Mouse (Mus musculus): ENCODE measurements around the gene Mbd4.
"Not testable (repeated sequence)": the region's sequence is repeated elsewhere in the genome, so short reads cannot be mapped to it uniquely, and the experiment has no call there.

Gene Mbd4

GRCm38 (mm10) chr6:115860027-115860556 is 6.9 kb upstream of the Mbd4 start:
- no peak for DNase-seq (ENCODE audit: low spot score in 2 of 2)

DNA sequence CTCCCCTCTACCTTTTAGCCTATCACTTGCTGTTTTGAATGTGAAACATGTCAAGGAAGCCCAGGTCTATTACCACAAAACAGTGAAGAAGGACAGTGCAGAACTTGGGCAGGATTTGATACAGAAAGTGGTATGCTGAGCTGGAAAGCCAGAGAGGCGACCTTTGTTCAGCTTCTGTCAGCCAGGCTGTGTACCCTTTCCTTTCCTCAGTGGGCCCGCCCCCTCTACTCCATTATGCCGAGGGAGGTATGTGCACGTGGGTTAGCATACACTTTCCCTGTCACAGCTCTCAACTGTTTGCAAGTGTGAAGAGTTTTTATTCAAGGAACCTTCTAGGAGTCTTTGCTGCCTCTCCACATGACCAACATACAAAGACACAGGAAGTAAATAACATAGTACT is 6.1 kb upstream of the Mbd4 start:
- DNase-seq (ENCODE audit: low spot score in 2 of 2): no peak

GRCm38 (mm10) chr6:115856361-115856745 is 3.2 kb upstream of the Mbd4 start:
- no peak for DNase-seq (ENCODE audit: low spot score in 2 of 2)

GRCm38 (mm10) chr6:115855733-115856360 is 2.7 kb upstream of the Mbd4 start:
- DNase-seq (ENCODE audit: low spot score in 2 of 2): no peak

GRCm38 (mm10) chr6:115854432-115854831 is 1.3 kb upstream of the Mbd4 start:
- DNase-seq (ENCODE audit: low spot score in 2 of 2): no peak

DNA sequence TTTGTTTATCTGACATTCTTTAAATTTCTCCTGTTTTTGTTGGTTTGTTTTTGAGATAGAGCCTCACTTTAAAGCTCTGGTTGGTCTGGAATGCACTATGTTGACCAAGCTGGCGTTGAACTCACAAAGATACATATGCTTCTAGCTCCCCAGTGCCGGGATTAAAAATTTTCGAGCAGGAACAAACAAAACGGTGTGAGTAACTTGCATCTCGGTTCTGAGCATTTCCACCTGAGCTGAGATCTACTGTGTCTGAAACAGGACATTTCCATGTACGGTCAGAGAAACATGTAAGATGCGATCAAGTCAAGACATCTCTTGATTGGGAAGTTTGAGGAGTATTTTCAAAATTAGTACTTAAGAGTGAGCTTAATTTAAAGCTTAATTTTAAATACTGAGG is 814 bp upstream of the Mbd4 start:
- DNase-seq (ENCODE audit: low spot score in 2 of 2): no peak

- no peak for DNase-seq (ENCODE audit: low spot score in 2 of 2)
Observed at GRCm38 (mm10) chr6:115852446-115853090, 603 bp downstream of the Mbd4 start.

DNA sequence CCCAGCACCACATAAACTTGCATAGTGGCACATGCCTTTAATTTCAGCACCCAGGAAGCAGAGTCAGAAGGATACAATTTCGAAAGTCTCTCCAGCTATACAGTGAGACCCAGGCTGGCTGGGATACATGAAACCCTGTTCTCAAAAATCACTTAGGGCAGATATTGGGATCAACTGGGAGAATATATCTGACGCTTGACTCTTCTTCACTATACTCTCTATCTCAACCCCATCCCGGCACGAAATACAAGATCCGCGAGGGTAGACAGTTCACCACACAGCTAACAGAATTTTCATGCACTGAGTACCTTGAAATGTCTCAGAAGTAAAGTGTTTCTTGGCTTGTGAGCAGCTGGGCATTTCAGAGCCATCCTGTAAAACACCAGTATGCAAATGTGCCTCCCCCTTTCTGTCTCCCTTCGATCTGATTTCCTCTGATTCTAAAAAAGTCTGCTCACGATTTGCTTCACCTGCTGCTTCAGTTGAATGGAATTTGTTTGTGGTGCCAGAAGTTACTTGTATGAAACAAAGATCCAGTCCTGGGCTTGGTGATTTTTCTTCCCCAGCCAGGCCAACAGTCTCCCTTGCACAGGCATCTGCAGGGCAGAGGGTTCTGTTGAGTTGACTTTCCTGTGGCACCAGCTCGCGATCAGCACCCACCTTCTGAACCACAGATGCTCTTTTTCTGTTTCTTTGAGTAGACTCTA is 4.4 kb downstream of the Mbd4 start:
- DNase-seq (ENCODE audit: low spot score in 2 of 2): no peak

DNA sequence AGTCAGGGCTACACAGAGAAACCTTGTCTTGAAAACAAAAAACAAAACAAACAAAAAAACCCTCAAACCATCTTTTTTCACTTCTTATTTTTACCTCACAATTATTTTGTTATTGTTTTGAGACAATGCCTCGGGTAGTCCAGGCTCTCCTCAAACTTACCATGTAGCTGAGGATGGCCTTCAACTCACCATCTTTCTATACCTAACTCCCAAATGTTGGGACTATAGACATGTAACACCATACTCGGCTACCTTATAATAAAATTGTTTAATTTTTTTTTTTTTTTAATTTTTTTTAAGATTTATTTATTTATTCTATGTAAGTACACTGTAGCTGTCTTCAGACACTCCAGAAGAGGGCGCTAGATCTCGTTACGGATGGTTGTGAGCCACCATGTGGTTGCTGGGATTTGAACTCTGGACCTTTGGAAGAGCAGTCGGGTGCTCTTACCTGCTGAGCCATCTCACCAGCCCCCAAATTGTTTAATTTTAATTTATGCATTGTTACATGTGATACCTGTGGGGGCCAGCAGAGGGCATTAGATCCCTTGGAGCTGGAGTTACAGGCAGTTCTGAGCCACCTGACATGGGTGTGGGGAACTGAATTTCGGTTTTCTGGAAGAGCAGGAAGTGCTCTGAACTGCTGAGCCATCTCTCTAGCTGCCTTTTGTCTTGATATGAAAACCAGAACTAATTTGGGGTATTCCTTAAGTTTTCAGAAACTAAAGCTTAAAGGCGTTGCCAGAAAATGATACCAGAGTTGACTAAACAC is 6.3 kb downstream of the Mbd4 start:
- peak; percentile 51 to 67 for DNase-seq (ENCODE audit: low spot score in 2 of 2)

DNA sequence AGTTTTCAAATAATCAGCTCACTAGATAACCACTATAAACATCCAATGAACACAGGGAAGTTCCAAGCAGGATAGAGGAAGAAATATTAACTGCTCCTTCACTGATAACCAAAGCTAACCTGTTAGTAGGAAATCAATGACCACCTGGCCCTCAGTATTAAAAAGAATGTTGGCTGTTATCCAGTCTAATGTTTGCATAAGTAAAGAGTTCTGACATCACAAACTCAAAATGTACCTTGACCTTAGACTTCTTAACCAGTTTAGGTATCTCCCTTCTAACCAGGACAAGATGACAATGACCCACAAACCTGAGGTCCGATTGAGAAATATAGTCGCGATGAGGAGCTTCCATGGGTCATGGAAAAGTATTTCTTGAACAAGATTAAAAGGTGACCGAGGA is 8.2 kb downstream of the Mbd4 start:
- no peak for DNase-seq (ENCODE audit: low spot score in 2 of 2)

DNA sequence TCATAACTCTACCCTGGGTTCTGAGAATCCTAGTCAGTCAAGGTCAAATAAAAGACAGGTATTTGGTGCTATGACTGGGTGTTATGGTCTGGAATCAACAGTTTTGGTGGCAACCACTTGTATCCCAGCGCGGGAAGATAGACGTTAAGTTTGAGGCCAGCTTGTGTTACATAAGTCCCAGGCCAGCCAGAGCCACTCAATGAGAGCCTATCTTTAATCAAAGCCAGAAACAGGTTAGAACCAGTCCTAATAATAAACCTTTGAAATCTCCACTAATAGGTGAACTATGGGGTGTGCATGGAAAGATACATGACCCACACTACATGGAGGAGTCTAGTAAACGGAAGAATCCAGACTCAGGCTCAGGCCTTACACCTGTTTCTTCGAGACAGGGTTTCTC is 14.4 kb downstream of the Mbd4 start:
- no peak for DNase-seq (ENCODE audit: low spot score in 2 of 2)

- peak; percentile 56 to 83 for DNase-seq (ENCODE audit: low spot score in 2 of 2)
Observed at GRCm38 (mm10) chr6:115838161-115838597, 15.0 kb downstream of the Mbd4 start, which contains the start of gene Efcab12. Gene Efcab12, minus strand, starts transcription at chr6:115838412.

DNA sequence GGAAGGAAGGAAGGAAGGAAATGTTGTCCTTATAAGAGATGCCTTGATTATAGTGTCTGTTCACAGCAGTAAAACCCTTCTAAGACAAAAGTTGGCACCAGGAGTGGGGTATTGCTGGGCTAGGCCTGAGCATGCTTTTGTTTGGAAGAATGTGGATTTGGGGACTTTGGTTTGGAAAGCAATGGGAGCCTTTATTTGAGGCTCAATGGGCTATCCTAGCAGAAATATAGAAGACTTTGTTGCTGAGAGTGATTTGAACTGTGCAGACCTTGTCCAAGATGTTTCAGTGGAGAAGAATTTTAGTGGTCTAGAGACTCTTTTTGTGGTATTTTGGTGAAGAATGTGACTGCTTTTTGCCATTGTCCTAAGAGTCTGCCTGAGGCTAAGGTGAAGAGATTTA is 19.3 kb downstream of the Mbd4 start:
- no peak for DNase-seq (ENCODE audit: low spot score in 2 of 2)

GRCm38 (mm10) chr6:115832152-115832850 is 20.9 kb downstream of the Mbd4 start:
- no peak for DNase-seq (ENCODE audit: low spot score in 2 of 2)

DNA sequence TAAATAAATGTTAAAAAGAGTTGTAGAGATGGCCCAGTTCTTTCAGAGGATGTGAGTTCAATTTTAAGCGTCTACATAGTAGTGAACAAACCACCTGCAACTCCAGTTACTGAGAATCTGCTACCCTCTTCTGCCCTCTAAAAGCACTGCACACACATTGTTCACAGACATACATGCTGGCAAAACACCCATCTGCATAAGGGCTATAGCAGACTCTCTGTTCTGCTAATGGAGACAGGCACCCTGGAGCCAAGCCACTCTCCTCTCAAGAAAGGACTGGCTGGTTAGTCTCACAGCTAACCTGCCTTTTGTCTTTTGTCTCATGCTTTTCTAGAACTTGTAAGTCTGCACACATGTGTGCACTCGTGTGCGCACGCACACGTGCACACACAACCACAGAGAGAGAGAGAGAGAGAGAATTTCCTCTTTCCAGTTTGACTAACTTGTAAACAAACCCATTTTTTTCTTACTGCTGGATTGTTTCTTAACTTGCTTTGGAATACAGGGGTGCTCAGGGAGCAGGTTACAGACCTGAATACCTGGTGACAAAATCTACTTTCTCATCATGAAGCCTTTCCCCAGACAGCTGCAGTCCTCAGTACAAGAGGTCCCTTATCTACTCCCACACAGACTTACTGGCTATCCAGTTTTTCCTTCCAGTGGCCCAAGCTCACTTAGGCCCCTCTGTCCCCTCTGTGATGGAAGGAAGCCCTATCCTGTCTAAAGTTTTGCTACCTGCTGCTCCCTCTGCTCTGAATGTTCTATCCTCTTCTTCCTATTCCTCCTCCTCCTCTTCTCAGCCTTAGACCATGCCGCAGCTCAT is 22.2 kb downstream of the Mbd4 start:
- no peak for DNase-seq (ENCODE audit: low spot score in 2 of 2)

DNA sequence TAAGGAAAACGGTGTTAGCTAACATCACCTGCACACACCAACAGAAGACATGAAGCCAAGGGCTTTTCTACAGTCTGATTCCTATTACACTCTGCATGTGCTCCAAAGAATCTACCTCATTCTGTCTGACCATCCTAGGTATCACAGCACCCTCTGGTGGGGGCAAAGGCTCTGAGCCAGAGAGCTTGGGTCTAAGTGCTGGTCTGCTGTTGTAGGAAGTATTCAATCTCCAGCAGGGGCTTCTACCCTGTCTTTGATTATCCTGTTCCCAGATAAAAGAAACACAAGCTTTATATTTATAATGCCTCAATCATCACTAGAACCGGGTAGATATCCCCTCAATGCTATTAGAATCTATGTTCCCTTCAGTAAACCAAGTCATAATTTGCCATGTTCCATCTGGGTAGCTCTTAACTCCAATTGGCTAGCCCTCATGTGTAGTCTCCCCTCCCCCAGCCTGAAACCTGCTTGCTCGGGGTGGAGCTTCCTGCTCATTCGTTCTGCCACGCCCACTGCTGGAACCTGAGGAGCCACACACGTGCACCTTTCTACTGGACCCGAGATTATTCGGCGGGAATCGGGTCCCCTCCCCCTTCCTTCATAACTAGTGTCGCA is 29.2 kb downstream of the Mbd4 start:
- not testable (repeated sequence) for DNase-seq (ENCODE audit: low spot score in 2 of 2)

GRCm38 (mm10) chr6:115821216-115821993 is 31.8 kb downstream of the Mbd4 start:
- DNase-seq (ENCODE audit: low spot score in 2 of 2): no peak

GRCm38 (mm10) chr6:115818129-115818528 is 35.0 kb downstream of the Mbd4 start:
- DNase-seq (ENCODE audit: low spot score in 2 of 2): no peak

DNA sequence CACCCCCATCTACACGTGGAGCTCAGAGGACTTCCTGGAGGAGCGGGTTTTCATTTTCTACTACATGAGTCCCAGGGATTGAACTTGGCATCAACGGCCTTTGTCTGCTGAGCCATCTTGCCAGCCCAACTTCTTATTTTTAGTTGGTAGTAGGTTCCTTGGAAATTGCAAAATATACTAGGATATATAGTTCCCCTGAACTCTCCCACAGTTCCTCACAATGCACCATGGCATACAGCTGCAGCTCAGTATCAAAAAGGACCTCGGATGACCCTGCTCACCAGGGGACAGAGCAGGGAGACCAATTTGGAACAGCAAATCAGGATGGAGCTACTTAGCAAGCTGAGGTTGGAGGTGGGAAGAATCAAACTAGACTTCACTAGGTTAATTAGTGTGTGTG is 38.1 kb downstream of the Mbd4 start:
- DNase-seq (ENCODE audit: low spot score in 2 of 2): no peak
